Mouse (Mus musculus): Measurements from ENCODE around the gene Nmi. TPM values are rescaled to one million over a fixed set of nuclear protein-coding genes. Genes with fewer than 3 reads are reported as not detected.

Gene Nmi
- total and polyA plus RNA-seq, 3 experiments = 37.8 to 60.1 (median 51.9) TPM

DNA sequence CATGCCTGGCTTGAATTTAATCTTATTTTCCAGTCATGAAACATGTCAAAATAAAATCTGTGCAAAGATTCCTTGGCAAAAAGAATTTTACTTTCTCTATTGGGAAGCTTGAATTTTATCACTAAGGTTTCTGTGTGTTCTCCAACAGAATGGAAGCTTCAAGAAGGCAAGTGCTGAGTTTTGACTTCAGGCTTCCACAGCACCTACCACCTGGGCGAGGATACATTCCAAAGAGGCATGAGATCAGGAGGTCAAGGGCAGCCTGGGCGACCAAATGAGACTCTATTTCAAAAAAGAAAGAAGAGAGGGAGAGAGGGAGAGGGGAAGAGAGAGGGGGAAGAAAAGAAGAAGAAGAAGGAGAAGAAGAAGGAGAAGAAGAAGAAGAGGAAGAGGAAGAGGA is 27.5 kb downstream of the Nmi start:
- Histone ChIP-seq H3K27ac (ENCODE audit: insufficient read depth, low read depth) (no peak overlapping the region), H3K36me3 (replicated peaks in 1 of 2; ENCODE audit: control insufficient read depth in 1 of 2, insufficient read depth in 1 of 2, low read length in 1 of 2) (peaks cover 11 to 27% of the 10 kb centered on the region in 2 experiments), H3K9ac (ENCODE audit: insufficient read depth, low read depth) (no peak overlapping the region), H3K4me1 (ENCODE audit: control insufficient read depth in 1 of 2, insufficient read depth in 2 of 2) (no peaks in the 10 kb centered on the region), H3K9me3 (replicated peaks; ENCODE audit: low read length) (no peaks in the 10 kb centered on the region), H3K4me2 (ENCODE audit: insufficient read depth, low read depth, poor library complexity, severe bottlenecking) (no peak overlapping the region), H3K4me3 (replicated peaks in 1 of 3; ENCODE audit: low read depth in 2 of 3, low read length in 2 of 3, poor library complexity in 1 of 3) (no peak overlapping the region), H3K27me3 (replicated peaks) (no peaks in the 10 kb centered on the region), H3K79me2 (replicated peaks; ENCODE audit: control insufficient read depth, extremely low read depth, insufficient read depth, poor library complexity, severe bottlenecking) (no peaks in the 10 kb centered on the region)
- no peak for TF ChIP-seq MEF2A (IDR thresholded peaks at IDR 0.05; ENCODE audit: borderline replicate concordance, low read depth, low read length)
- no peak for DNase-seq (ENCODE audit: extremely low read depth)
- dilution Hi-C loops (cut with MboI; ENCODE audit: extremely low pct_ligation_motif_present, extremely low pct_unique_long_range_greater_than_20kb, low sequenced_read_pairs) = no loop called here
- in situ Hi-C loops (cut with MboI; ENCODE audit: low pct_ligation_motif_present, low pct_unique_long_range_greater_than_20kb, low sequenced_read_pairs) = no loop called here

DNA sequence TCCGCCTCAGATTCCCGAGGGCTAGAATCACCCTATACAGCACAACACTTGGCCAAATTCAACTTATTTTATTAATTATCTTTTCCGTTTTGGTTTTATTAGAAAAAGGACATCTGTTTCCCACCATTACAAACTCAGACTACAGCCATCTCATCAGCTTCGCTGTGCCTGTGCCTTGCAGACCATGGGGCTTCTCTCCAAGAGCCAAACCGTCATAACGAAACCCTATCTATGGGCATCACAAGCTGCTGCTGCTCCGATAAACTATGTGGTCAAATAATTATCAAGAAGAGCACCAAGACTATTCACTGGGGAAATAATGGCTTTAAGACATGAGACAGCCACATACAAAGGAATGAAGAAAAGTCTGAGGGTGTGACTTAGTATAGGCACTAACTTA is 31.5 kb downstream of the Nmi start:
- dilution Hi-C loops (cut with MboI; ENCODE audit: extremely low pct_ligation_motif_present, extremely low pct_unique_long_range_greater_than_20kb, low sequenced_read_pairs) = no loop called here
- no peak overlapping the region for H3K27ac ChIP-seq (ENCODE audit: insufficient read depth, low read depth)
- no peaks in the 10 kb centered on the region for H3K79me2 ChIP-seq (replicated peaks; ENCODE audit: control insufficient read depth, extremely low read depth, insufficient read depth, poor library complexity, severe bottlenecking)
- H3K4me3 ChIP-seq (replicated peaks in 1 of 3; ENCODE audit: low read depth in 2 of 3, low read length in 2 of 3, poor library complexity in 1 of 3) = no peak overlapping the region
- no peak for TF ChIP-seq KAT2A (IDR thresholded peaks at IDR 0.05; ENCODE audit: insufficient replicate concordance, low read length)
- no peak for TF ChIP-seq ELF1 (IDR thresholded peaks at IDR 0.05; ENCODE audit: low read depth, low read length)
- no peak for TF ChIP-seq CTCF (conservative IDR thresholded peaks at IDR 0.05 in 1 of 2, IDR thresholded peaks at IDR 0.05 in 1 of 2; ENCODE audit: low read depth in 2 of 2, low read length in 2 of 2)
- TF ChIP-seq POLR2A (IDR thresholded peaks at IDR 0.05; ENCODE audit: low read depth, low read length) = no peak
- no peak for TF ChIP-seq MXI1 (IDR thresholded peaks at IDR 0.05; ENCODE audit: low read depth, low read length)
- no peak for TF ChIP-seq E2F4 (IDR thresholded peaks at IDR 0.05; ENCODE audit: insufficient replicate concordance, low read depth, low read length)
- TF ChIP-seq RAD21 (IDR thresholded peaks at IDR 0.05; ENCODE audit: low read depth, low read length) = no peak
- TF ChIP-seq IRF4 (IDR thresholded peaks at IDR 0.05; ENCODE audit: low read depth, low read length) = no peak
- no peak for TF ChIP-seq MAFK (IDR thresholded peaks at IDR 0.05; ENCODE audit: insufficient replicate concordance, low read length)
- TF ChIP-seq HCFC1 (IDR thresholded peaks at IDR 0.05; ENCODE audit: low read depth, low read length) = no peak
- H3K4me1 ChIP-seq (ENCODE audit: control insufficient read depth in 1 of 2, insufficient read depth in 2 of 2) = no peaks in the 10 kb centered on the region
- H3K36me3 ChIP-seq (replicated peaks in 1 of 2; ENCODE audit: control insufficient read depth in 1 of 2, insufficient read depth in 1 of 2, low read length in 1 of 2) = no peaks in the 10 kb centered on the region
- H3K27me3 ChIP-seq (replicated peaks) = no peaks in the 10 kb centered on the region
- no peaks in the 10 kb centered on the region for H3K9me3 ChIP-seq (replicated peaks; ENCODE audit: low read length)
- H3K9ac ChIP-seq (ENCODE audit: insufficient read depth, low read depth) = no peak overlapping the region
- in situ Hi-C loops (cut with MboI; ENCODE audit: low pct_ligation_motif_present, low pct_unique_long_range_greater_than_20kb, low sequenced_read_pairs) = no loop called here
- H3K4me2 ChIP-seq (ENCODE audit: insufficient read depth, low read depth, poor library complexity, severe bottlenecking) = no peak overlapping the region
- no peak for DNase-seq (ENCODE audit: extremely low read depth)

DNA sequence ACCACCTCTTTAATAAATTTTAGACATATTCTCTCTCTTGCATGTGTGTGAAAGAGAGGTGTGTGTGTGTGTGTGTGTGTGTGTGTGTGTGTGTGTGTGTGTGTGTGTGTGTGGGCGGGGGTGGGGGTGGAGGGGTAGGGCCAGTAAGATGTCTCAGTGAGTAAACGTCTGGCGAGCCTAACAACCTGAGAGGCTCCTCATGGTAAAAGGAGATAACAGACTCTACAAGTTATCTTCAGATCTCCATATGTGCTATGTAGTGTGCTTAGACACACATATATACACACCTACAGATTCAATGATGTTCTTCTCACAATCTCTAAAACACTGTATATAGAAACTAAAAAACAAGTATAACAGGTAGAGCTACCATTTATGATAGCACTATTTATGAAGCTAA is 34.5 kb downstream of the Nmi start:
- no peak overlapping the region for H3K27ac ChIP-seq (ENCODE audit: insufficient read depth, low read depth)

More for the DNA sequence above, 34.5 kb downstream of the Nmi start:
- DNase-seq (ENCODE audit: extremely low read depth) = no peak
- Histone ChIP-seq H3K4me3 (replicated peaks in 1 of 3; ENCODE audit: low read depth in 2 of 3, low read length in 2 of 3, poor library complexity in 1 of 3) (no peak overlapping the region), H3K9ac (ENCODE audit: insufficient read depth, low read depth) (no peak overlapping the region), H3K4me1 (ENCODE audit: control insufficient read depth in 1 of 2, insufficient read depth in 2 of 2) (peaks cover 0 to 9% of the 10 kb centered on the region in 2 experiments; a peak in 1 of 4 replicates), H3K27me3 (replicated peaks) (no peaks in the 10 kb centered on the region), H3K4me2 (ENCODE audit: insufficient read depth, low read depth, poor library complexity, severe bottlenecking) (no peak overlapping the region), H3K79me2 (replicated peaks; ENCODE audit: control insufficient read depth, extremely low read depth, insufficient read depth, poor library complexity, severe bottlenecking) (no peaks in the 10 kb centered on the region), H3K9me3 (replicated peaks; ENCODE audit: low read length) (no peaks in the 10 kb centered on the region), H3K36me3 (replicated peaks in 1 of 2; ENCODE audit: control insufficient read depth in 1 of 2, insufficient read depth in 1 of 2, low read length in 1 of 2) (no peaks in the 10 kb centered on the region)
- dilution Hi-C loops (cut with MboI; ENCODE audit: extremely low pct_ligation_motif_present, extremely low pct_unique_long_range_greater_than_20kb, low sequenced_read_pairs) (no loop called here), in situ Hi-C loops (cut with MboI; ENCODE audit: low pct_ligation_motif_present, low pct_unique_long_range_greater_than_20kb, low sequenced_read_pairs) (no loop called here)
- no peak for TF ChIP-seq E2F4 (IDR thresholded peaks at IDR 0.05; ENCODE audit: insufficient replicate concordance, low read depth, low read length)
- no peak for TF ChIP-seq EP300 (IDR thresholded peaks at IDR 0.05; ENCODE audit: low read length)
- no peak for TF ChIP-seq SIN3A (IDR thresholded peaks at IDR 0.05; ENCODE audit: low read length)
- TF ChIP-seq TCF12 (IDR thresholded peaks at IDR 0.05; ENCODE audit: low read depth, low read length) = no peak
- TF ChIP-seq GABPA (IDR thresholded peaks at IDR 0.05; ENCODE audit: insufficient replicate concordance, low read depth, low read length) = no peak
- no peak for TF ChIP-seq USF2 (conservative IDR thresholded peaks at IDR 0.05; ENCODE audit: low read depth, low read length)
- TF ChIP-seq ZC3H11A (IDR thresholded peaks at IDR 0.05; ENCODE audit: low read depth, low read length) = no peak
- no peak for TF ChIP-seq BHLHE40 (IDR thresholded peaks at IDR 0.05; ENCODE audit: low read depth, low read length)
- no peak for TF ChIP-seq USF1 (IDR thresholded peaks at IDR 0.05; ENCODE audit: low read depth, low read length)
- no peak for TF ChIP-seq CTCF (conservative IDR thresholded peaks at IDR 0.05 in 1 of 2, IDR thresholded peaks at IDR 0.05 in 1 of 2; ENCODE audit: low read depth in 2 of 2, low read length in 2 of 2)
- no peak for TF ChIP-seq CHD1 (IDR thresholded peaks at IDR 0.05; ENCODE audit: low read depth, low read length)
- no peak for TF ChIP-seq ELF1 (IDR thresholded peaks at IDR 0.05; ENCODE audit: low read depth, low read length)
